Mouse (Mus musculus) natural killer cell, adult 2 months (primary cell): ENCODE results near the gene Arhgef3.

ENCODE experiments used
- DNase-seq, 2 experiments: peaks; one replicate each; pipeline ENCODE4 v3.0.0; 2022; ENCODE audit warnings: low spot score in 2 of 2

Arhgef3 gene

DNA sequence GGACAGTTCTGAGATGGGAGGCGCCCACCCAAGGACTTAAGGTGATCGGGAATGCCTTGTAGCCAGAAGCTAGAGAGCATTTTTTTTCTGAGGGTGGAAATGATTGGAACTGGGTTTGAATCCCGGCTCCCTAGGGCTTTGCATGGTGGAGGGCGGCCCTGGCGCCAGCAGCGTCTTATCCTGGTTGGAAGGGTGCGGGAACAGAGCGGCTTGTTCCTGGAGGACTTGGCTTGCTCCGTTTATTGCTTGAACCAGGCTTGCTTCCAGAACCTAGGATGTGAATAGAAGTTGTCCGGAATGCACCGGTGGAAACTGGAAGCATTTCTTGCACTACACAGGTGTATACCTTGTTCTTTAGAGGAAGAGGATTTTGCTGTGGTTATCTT lies 569 bp downstream of the Arhgef3 start:
- no peak for DNase-seq

DNA sequence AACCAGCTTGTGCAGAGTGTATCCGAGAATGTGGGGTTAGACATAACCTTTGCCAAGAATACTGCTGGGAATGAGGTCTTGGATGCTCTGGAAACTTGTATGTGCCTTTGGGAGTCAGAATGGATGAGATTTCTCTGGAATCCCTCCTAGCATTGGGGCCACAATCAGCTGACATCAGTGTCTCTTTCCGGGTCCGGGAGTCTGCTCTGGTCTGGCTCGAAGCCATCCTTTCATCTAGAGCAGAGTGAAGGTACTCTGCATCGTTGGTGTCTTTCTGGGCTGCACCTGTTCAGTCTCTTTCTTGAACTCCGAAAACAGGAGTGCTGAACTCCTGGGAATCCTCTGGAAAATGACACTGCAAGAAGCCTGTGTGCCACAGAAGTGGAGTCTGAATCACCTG lies 1.3 kb downstream of the Arhgef3 start:
- DNase-seq = no peak

GRCm38 (mm10) chr14:27116577-27117165 lies 2.0 kb downstream of the Arhgef3 start:
- no peak for DNase-seq

GRCm38 (mm10) chr14:27118546-27118945 lies 3.8 kb downstream of the Arhgef3 start:
- no peak for DNase-seq

- no peak for DNase-seq
Measured at GRCm38 (mm10) chr14:27122646-27123045, 7.9 kb downstream of the Arhgef3 start.

- peak; percentile 3 to 13 for DNase-seq
Measured at GRCm38 (mm10) chr14:27123543-27123942, 8.8 kb downstream of the Arhgef3 start.

- DNase-seq = no peak
Measured at GRCm38 (mm10) chr14:27130031-27130430, 15.3 kb downstream of the Arhgef3 start.

DNA sequence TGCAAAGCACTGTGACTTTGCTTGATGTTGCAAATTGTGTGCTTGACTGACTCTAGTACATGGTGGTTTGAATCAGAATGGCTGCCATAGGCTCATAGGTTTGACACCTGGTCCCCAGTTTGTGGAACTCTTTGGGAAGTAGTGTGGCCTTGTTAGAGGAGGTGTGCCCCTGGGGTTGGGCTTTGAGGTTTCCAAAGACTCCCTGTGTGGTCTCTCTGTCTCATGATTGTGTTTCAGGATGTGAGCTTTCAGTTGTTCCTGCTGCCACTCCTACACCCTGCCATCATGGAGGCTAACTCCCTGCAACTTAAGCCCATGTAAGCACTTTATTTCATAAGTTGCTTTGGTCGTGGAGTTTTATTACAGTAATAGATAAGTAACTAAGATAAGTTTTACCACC lies 16.0 kb downstream of the Arhgef3 start:
- DNase-seq = no peak

- DNase-seq = no peak
Measured at GRCm38 (mm10) chr14:27131521-27131920, 16.8 kb downstream of the Arhgef3 start.

DNA sequence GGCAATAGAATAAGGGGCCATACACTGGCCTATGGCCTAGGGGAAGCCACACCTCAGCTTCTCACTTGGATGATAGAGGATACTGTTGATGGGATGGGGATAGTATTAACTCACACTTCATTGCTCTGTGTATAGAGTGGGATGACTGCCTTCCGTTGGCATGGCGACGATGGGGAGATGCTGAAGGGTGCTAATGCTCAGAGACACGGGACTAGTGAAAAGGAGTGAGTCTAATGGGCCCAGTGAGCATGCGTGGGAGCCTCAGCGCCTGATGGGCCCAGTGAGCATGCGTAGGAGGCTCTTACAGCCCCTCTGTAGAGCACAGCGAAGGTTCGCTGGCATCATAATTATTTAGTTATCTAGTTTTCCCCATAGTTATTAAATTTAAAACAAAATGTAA lies 24.2 kb downstream of the Arhgef3 start:
- no peak for DNase-seq

DNA sequence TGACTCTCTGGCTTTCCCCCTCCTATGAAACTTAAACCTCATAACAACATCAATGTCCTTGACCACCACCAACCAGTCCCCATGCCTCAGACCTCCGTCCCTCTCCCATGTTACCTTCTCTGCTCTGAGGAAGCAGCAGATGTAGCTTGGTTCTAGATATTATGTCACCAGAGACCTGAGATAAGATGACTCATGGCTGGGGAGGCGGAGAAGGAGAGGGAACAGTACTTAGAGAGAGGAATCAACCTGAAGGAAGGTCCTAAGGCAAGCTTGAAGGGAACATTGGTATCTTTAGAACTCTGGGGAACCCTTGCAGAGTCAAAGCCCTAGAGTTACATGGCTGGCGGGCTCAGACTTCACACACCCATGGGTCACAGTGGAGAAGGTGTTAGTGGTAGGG lies 25.3 kb downstream of the Arhgef3 start:
- no peak for DNase-seq

DNA sequence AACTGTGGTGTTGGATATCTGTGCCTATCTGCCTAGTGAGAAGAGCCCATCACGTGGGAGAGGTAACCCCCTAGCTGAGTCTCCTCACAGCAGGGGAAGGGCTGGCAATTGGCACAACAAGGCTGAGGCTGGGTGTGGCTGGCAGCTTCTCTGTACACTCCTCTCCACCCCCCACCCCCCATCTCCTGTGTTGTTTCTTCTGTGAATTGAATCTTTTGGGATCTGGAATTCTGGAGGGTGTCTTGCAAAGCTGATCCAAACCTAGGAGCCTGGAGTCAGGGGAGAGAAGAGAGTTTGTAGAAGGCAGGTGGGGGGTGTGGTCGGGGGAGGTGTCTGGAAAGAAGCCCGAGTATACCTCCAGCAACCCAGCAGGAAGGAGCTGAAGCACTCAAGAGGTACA lies 26.8 kb downstream of the Arhgef3 start:
- no peak for DNase-seq

DNA sequence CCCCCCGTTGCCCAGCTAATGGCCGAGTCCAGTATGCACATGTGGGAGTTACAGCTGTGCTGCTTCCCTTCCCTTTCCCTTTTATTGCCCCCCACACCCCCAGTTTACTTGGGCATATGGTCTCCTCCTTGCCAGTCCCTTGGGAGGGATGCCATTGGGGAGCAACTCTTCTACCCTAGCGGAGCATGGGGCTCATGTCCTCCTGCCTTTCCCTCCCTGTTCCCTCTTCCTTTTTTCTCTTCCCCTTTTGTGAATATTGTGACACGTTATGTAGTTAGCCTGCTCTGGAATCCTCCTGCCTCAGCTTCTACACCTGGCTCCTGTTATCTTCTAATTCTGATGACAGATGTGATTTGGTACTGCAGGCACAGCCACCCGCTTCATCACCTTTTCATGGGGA lies 28.0 kb downstream of the Arhgef3 start:
- no peak for DNase-seq

- no peak for DNase-seq
Measured at GRCm38 (mm10) chr14:27145171-27146045, 30.7 kb downstream of the Arhgef3 start.

GRCm38 (mm10) chr14:27147726-27148125 lies 33.0 kb downstream of the Arhgef3 start:
- no peak for DNase-seq

- DNase-seq = no peak
Measured at GRCm38 (mm10) chr14:27149401-27149800, 34.7 kb downstream of the Arhgef3 start.

DNA sequence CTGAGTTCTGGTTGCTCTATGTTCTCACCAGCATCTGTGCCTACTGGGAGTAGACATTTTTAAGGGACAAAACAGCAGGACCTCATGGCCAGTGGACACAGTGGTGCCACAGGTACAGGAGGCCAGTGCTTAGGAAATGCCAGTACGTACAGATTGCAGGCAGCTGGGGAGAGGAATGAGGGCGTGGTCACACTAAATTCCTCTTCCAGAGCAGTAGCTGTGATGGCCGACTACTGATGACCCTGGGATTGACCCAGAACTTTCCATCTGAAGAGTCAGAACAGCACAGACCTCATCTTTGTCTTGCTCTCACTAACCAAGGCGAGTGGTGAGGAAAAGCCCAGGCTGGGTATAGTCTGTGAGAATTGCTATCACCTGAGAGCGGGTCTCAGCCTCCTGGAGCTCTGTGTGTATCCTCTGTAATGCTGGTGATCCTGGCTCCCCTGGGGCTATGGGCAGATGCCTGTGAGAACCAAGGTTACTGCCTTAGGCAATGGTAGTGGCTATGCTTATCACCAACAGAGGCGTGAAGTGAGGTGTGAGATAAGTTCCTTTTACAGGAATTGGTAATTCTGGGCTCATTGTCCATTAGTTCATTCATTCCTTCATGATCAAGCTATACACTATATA lies 35.4 kb downstream of the Arhgef3 start:
- no peak for DNase-seq

DNA sequence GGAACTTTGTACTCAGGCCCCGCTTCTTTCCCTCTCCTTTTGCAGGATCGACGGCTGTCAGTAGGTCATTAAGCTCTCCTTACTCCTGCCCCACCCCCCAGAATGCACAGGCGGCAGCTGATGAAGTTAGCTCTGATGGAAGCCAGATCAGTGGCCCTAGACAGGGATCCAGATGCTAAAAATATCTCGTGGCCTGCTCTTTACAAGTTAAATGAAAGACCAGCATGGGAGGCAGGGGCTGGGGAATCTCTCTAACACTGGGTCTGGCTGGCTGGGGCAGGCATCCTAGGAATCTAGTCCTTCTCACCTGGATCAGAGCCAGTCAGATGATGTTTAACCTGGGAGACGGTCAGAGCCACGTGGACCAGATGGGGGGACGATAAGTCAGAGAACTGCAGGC lies 36.7 kb downstream of the Arhgef3 start:
- DNase-seq = no peak

GRCm38 (mm10) chr14:27155088-27155487 lies 40.4 kb downstream of the Arhgef3 start:
- DNase-seq = no peak

GRCm38 (mm10) chr14:27156032-27156431 lies 41.3 kb downstream of the Arhgef3 start:
- no peak for DNase-seq

DNA sequence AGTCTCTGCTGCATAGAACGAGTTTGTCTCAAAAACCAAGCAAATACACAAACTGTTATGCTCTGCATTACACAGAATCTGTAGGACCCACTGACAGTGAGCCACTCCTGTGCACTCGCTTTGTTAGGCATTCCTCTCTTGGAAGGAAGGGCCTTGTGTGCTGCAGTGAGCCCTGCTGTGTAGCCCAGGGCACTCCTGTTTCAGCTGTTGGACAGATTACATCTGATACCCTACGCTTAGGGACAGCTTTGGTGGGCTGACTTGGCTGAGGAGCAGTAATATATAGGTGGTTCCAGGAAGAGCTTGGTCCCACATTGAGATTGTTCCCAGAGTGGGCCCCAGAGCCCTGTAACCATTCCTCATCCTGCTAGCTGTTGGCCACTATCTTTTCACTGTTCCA lies 43.4 kb downstream of the Arhgef3 start:
- DNase-seq = no peak

GRCm38 (mm10) chr14:27158782-27159181 lies 44.1 kb downstream of the Arhgef3 start:
- no peak for DNase-seq

- no peak for DNase-seq
Measured at GRCm38 (mm10) chr14:27160762-27161161, 46.1 kb downstream of the Arhgef3 start.
